Mouse (Mus musculus) liver, embryonic 14.5 days (tissue): ENCODE results near the gene Pih1d1. TPM values are rescaled to one million over a fixed set of nuclear protein-coding genes. Genes with fewer than 3 reads are reported as not detected.

ENCODE experiments used
- ATAC-seq: fragments of 200-750 bp; cut with Nextera tagmentation; 2 replicates; pipeline ENCODE4 v1.8.0; 2017; ENCODE audit warnings: moderate number of reproducible peaks, mild to moderate bottlenecking, moderate library complexity; ENCODE audit not compliant: insufficient read depth
- DNase-seq, 3 experiments: peaks; one replicate each; pipeline ENCODE4 v3.0.0-alpha.2; 2012 to 2013; ENCODE audit warnings: low read depth in 3 of 3, low spot score in 3 of 3
- H3K27ac ChIP-seq: fragments of 300-500 bp; sonication (generic); 2 replicates; pipeline ENCODE4 v1.5.1; 2014; ENCODE audit warnings: moderate library complexity, mild to moderate bottlenecking, control low read depth, inconsistent platforms
- H3K27me3 ChIP-seq: fragments of 300-500 bp; sonication (generic); 2 replicates; pipeline ENCODE4 v1.6.1; 2014; ENCODE audit warnings: mild to moderate bottlenecking, low read length, moderate library complexity; ENCODE audit not compliant: control insufficient read depth, insufficient read depth
- H3K36me3 ChIP-seq: fragments of 300-500 bp; sonication (generic); replicated peaks from 2 replicates; pipeline ENCODE4 v1.6.1; 2014; ENCODE audit warnings: low read depth; ENCODE audit not compliant: control insufficient read depth, insufficient read depth
- H3K4me1 ChIP-seq, 2 experiments: fragments of 200-500 bp in 1 of 2; fragments of 300-500 bp in 1 of 2; sonication (generic) in 1 of 2; replicated peaks; 2 replicates each; pipeline ENCODE4 v1.6.1; 2012 to 2014; ENCODE audit warnings: antibody characterized with exemption in 1 of 2, inconsistent platforms in 1 of 2, low read length in 1 of 2; ENCODE audit not compliant: control insufficient read depth in 2 of 2, insufficient read depth in 2 of 2
- H3K4me2 ChIP-seq: fragments of 300-500 bp; sonication (generic); 2 replicates; pipeline ENCODE4 v1.6.1; 2014; ENCODE audit warnings: low read depth, mild to moderate bottlenecking, control low read depth, moderate library complexity
- H3K4me3 ChIP-seq, 2 experiments: fragments of 200-500 bp in 1 of 2; fragments of 300-500 bp in 1 of 2; sonication (generic) in 1 of 2; 2 replicates each; pipeline ENCODE4 v1.5.1; 2012 to 2014; ENCODE audit warnings: low read depth in 2 of 2, low read length in 2 of 2, mild to moderate bottlenecking in 2 of 2, control low read depth in 1 of 2, inconsistent platforms in 1 of 2, moderate library complexity in 1 of 2; ENCODE audit not compliant: insufficient read depth in 1 of 2
- H3K9ac ChIP-seq: fragments of 300-500 bp; sonication (generic); replicated peaks from 2 replicates; pipeline ENCODE4 v1.6.1; 2014; ENCODE audit warnings: mild to moderate bottlenecking, control low read depth, moderate library complexity
- H3K9me3 ChIP-seq: fragments of 300-500 bp; sonication (generic); 2 replicates; pipeline ENCODE4 v1.6.1; 2016; ENCODE audit warnings: low read length, mixed read lengths; ENCODE audit not compliant: control insufficient read depth
- CTCF ChIP-seq: IDR thresholded peaks from 2 replicates; pipeline ENCODE4 v1.5.1; 2016; ENCODE audit warnings: antibody characterized with exemption, low read depth, control low read depth
- EP300 ChIP-seq: IDR thresholded peaks from 2 replicates; pipeline ENCODE4 v1.6.1; 2016; ENCODE audit warnings: antibody characterized with exemption, low read depth
- WGBS: fragments of 180-500 bp; shearing (Covaris S2); extraction: QIAGEN DNeasy Blood & Tissue Kit; methylation state at CpG from one replicate; pipeline ENCODE4 v1.1.7; 2014; ENCODE audit not compliant: insufficient replicate concordance; 5-methylcytosine and 5-hydroxymethylcytosine counted together
- polyA plus RNA-seq, 2 experiments: library from polyadenylated mRNA; depleted of rRNA in 1 of 2; stranded (reverse) in 1 of 2; unstranded in 1 of 2; fragments of >200 nt; fragmentation: Nextera tagmentation in 1 of 2; extraction: Ambion mirVana in 1 of 2; gene quantifications; 2 replicates each; pipeline versions ENCODE4 v1.2.1 to v1.2.3; 2012 to 2014

Gene Pih1d1
- polyA plus RNA-seq, 2 experiments = 38.3 to 45.8 TPM

DNA sequence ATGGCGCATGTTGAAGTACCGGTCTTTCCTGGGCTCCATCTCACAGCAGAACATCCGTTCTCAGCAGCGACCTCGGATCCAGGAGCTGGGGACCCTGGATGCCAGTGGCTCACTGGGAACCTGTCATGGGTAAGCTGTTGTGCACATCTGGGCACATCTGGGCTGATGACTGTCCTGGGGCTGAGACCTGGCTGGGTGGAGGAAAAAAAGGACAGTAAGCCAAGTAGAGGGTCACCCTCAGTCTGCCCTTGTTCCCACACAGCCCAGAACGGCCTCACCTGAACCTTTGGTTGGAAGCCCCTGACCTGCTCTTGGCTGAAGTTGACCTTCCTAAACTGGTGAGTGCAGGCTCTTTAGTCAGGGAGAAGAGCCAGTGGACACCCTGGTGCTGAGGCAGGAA, 4.9 kb downstream of the Pih1d1 start:
- TF ChIP-seq EP300 = no peak
- TF ChIP-seq CTCF = no peak
- Histone ChIP-seq H3K9me3 (no peaks in the 10 kb centered on the region), H3K36me3 (no peaks in the 10 kb centered on the region), H3K4me2 (no peak overlapping the region), H3K27ac (no peak overlapping the region), H3K27me3 (peaks cover 17% of the 10 kb centered on the region), H3K4me1 (peaks cover 3 to 5% of the 10 kb centered on the region in 2 experiments; a peak in 2 of 4 replicates), H3K9ac (no peak overlapping the region), H3K4me3 (no peak overlapping the region)
- DNase-seq = no peak
- 85% methylated on average over 6 of the region's 6 CpGs for WGBS
- no peak for ATAC-seq

DNA sequence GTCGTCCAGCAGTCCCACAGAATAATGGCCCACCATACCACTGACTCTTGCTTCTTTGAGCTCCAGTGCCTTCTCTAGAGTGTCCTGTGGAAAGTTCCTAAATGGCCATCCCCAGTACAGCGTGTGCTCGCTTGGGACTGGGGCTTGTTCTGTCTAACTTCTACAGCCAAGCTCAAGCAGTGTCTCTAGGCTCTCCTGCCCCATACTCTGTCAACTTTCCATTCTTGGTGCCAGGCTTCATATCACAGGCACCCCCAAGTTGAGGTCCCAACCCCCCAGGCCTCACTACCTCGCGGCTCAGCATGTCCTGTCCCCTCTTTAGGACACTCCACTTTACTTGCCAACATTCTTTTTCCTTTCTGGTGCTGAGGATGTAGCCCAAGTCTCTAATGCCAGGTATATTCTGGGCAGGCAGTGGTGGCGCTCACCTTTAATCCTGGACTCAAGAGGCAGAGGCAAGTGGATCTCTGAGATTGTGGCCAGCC, 6.3 kb downstream of the Pih1d1 start:
- no peak for DNase-seq
- 70% methylated on average over 6 of the region's 6 CpGs for WGBS
- no peak overlapping the region for H3K4me2 ChIP-seq

DNA sequence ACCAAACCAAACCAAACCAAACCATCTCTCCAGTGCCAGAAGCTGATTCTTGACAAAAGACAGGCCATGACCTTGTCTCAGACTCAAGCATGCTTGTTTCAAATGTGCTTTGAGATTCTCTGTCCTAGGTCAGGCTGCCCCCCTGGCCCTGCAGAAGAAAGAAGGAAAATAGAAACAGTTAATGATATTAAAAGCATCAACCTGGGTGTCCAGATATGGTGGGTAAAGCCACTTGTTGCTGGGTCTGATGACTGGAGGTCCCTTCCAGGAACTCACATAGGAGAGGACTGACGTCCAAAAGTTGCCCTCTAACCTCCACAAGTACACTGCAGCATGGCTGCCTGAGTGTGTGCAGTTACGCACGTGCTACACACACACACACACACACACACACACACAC, 6.8 kb downstream of the Pih1d1 start:
- Histone ChIP-seq H3K4me2 (no peak overlapping the region), H3K9ac (no peak overlapping the region), H3K27me3 (peaks cover 36% of the 10 kb centered on the region), H3K9me3 (no peaks in the 10 kb centered on the region), H3K27ac (no peak overlapping the region), H3K4me1 (peaks cover 2 to 3% of the 10 kb centered on the region in 2 experiments; a peak in 1 of 4 replicates), H3K4me3 (no peak overlapping the region), H3K36me3 (no peaks in the 10 kb centered on the region)
- DNase-seq (no peak), ATAC-seq (no peak)
- 71% methylated on average over 3 of the region's 3 CpGs for WGBS
- TF ChIP-seq EP300 (no peak), CTCF (no peak)

More for the DNA sequence above, 6.3 kb downstream of the Pih1d1 start:
- TF ChIP-seq EP300 = no peak
- TF ChIP-seq CTCF = no peak
- H3K4me3 ChIP-seq = no peak overlapping the region
- peaks cover 31% of the 10 kb centered on the region for H3K27me3 ChIP-seq
- no peak for ATAC-seq
- H3K27ac ChIP-seq = no peak overlapping the region
- no peak overlapping the region for H3K9ac ChIP-seq
- H3K9me3 ChIP-seq = no peaks in the 10 kb centered on the region
- peaks cover 2 to 3% of the 10 kb centered on the region in 2 experiments; a peak in 1 of 4 replicates for H3K4me1 ChIP-seq
- no peaks in the 10 kb centered on the region for H3K36me3 ChIP-seq

DNA sequence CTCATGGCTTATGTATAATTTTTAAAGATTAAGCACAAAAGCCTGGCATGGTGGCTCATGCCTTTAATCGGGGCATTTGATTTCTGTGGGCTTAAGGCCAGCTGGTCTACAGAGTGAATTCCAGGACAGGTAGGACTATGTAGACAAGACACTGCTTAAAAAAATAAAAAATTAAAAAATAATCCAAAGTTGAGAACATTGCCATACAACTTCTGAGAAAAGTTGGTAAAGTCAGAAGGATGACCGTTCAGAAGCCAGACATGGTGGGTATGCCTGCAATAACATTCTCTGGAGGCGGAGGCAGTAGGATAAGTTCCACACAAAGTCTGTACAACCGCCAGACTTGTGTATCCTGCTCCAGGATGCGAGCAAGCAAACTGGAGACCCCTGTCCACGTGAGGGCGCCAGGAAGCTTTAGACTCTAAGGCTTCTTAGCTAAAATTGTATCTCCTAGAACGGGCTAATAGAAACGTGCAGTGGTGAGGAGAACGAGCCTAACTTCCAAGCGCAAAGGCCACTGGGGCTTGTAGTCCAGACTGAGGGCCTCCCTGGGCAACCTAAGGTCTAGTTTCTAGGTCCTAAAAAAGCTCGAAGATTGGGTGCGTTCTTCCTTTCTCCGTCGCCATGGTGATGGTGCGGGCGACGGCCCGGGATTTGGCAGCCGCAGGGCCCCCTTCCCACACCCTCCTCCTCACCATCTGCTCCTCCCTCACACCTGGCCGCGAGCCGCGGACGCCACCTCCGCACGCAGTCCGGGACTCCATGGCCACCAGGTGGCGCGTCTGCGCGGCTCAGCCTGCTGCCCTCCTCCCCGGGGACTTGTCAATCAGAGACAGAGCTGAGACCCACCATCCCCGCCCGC, 7.7 kb downstream of the Pih1d1 start:
- ATAC-seq (peak; percentile 79), DNase-seq (peak in 2 of 3 experiments; percentile 52 to 59)
- H3K4me2 ChIP-seq = peak overlapping the region; percentile 67
- no peak overlapping the region for H3K27ac ChIP-seq
- H3K36me3 ChIP-seq = no peaks in the 10 kb centered on the region
- peaks cover 46% of the 10 kb centered on the region for H3K27me3 ChIP-seq
- peaks cover 2 to 3% of the 10 kb centered on the region in 2 experiments; a peak in 1 of 4 replicates for H3K4me1 ChIP-seq
- WGBS = 4% methylated on average over 35 of the region's 35 CpGs
- no peak overlapping the region for H3K9ac ChIP-seq
- TF ChIP-seq CTCF (peak; percentile 93), EP300 (no peak)
- H3K9me3 ChIP-seq = no peaks in the 10 kb centered on the region
- peak overlapping the region; percentile 39 for H3K4me3 ChIP-seq

DNA sequence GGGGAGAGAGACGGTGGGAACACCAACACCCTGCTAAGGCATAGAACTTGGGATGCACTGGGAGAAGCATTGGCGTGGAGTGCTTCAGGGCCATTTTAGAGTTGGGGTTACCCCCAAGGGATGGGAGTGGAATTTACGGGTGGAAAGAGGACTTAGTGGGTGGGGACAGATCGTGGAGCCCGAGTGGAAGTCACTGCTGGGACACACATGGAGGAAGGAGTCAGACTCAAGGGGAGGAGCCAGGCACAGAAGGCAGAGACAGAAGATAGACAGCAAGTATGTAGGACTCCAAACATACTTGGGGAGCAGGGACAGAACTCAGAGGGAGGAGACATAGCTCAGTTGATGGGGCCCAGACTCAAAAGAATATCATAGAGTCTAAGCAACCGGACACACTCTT, 8.4 kb downstream of the Pih1d1 start:
- Histone ChIP-seq H3K27me3 (peaks cover 53% of the 10 kb centered on the region), H3K9me3 (no peaks in the 10 kb centered on the region), H3K4me3 (no peak overlapping the region), H3K36me3 (no peaks in the 10 kb centered on the region), H3K4me2 (peak overlapping the region; percentile 67), H3K27ac (no peak overlapping the region), H3K9ac (no peak overlapping the region), H3K4me1 (peaks cover 2 to 3% of the 10 kb centered on the region in 2 experiments; a peak in 1 of 4 replicates)
- ATAC-seq = no peak
- TF ChIP-seq CTCF = no peak
- no peak for TF ChIP-seq EP300
- DNase-seq = no peak
- 22% methylated on average over 6 of the region's 6 CpGs for WGBS
